Mouse (Mus musculus) MEL (cell line): ENCODE measurements around the gene Pdyn. TPM values are rescaled to one million over a fixed set of nuclear protein-coding genes. Genes with fewer than 3 reads are reported as not detected.

Experiments used
- DNase-seq: peaks from one replicate; pipeline ENCODE4 v3.0.0; 2011; ENCODE audit warnings: low read depth, low spot score
- H3K27ac ChIP-seq: 2 replicates; pipeline ENCODE4 v1.5.1; 2012; ENCODE audit warnings: low read depth, mild to moderate bottlenecking, control low read depth, low read length, moderate library complexity; ENCODE audit not compliant: control insufficient read depth
- H3K27me3 ChIP-seq, 2 experiments: fragments of 150-350 bp in 1 of 2; sonication (generic) in 1 of 2; 2 replicates each; pipeline ENCODE4 v1.6.1; 2012; ENCODE audit warnings: low read length in 2 of 2, mild to moderate bottlenecking in 2 of 2, improper control_type of control experiment in 1 of 2, moderate library complexity in 1 of 2; ENCODE audit not compliant: insufficient read depth in 2 of 2, control insufficient read depth in 1 of 2
- H3K36me3 ChIP-seq, 2 experiments: 2 replicates each; pipeline ENCODE4 v1.6.1; 2012 to 2014; ENCODE audit warnings: low read length in 2 of 2, improper control_type of control experiment in 1 of 2, inconsistent platforms in 1 of 2, mild to moderate bottlenecking in 1 of 2; ENCODE audit not compliant: insufficient read depth in 2 of 2, control insufficient read depth in 1 of 2
- H3K4me1 ChIP-seq, 2 experiments: fragments of 150-350 bp in 1 of 2; sonication (generic) in 1 of 2; 2 replicates each; pipeline ENCODE4 v1.6.1; 2012; ENCODE audit warnings: low read length in 2 of 2, improper control_type of control experiment in 1 of 2, mild to moderate bottlenecking in 1 of 2; ENCODE audit not compliant: insufficient read depth in 2 of 2, control insufficient read depth in 1 of 2
- H3K4me3 ChIP-seq, 2 experiments: fragments of 150-350 bp in 1 of 2; sonication (generic) in 1 of 2; 2 replicates each; pipeline ENCODE4 v1.5.1; 2012; ENCODE audit warnings: low read depth in 2 of 2, low read length in 2 of 2, mild to moderate bottlenecking in 2 of 2, moderate library complexity in 2 of 2, control low read depth in 1 of 2, improper control_type of control experiment in 1 of 2; ENCODE audit not compliant: control insufficient read depth in 1 of 2, insufficient read depth in 1 of 2
- H3K79me2 ChIP-seq: 2 replicates; pipeline ENCODE4 v1.6.1; 2012; ENCODE audit warnings: mild to moderate bottlenecking, low read length, moderate library complexity; ENCODE audit not compliant: control insufficient read depth, poor library complexity, insufficient read depth
- H3K9ac ChIP-seq: 2 replicates; pipeline ENCODE4 v1.6.1; 2012; ENCODE audit warnings: low read depth, mild to moderate bottlenecking, control low read depth, low read length, moderate library complexity; ENCODE audit not compliant: control insufficient read depth, poor library complexity, severe bottlenecking
- H3K9me3 ChIP-seq: fragments of 150-350 bp; sonication (generic); replicated peaks from 2 replicates; pipeline ENCODE4 v1.6.1; 2012; ENCODE audit warnings: mild to moderate bottlenecking, low read length, improper control_type of control experiment, moderate library complexity; ENCODE audit not compliant: insufficient read depth
- CHD1 ChIP-seq: IDR thresholded peaks from 2 replicates; pipeline ENCODE4 v1.6.1; 2012; ENCODE audit warnings: low read depth, mild to moderate bottlenecking, inconsistent platforms, low read length, improper control_type of control experiment
- CHD2 ChIP-seq: IDR thresholded peaks from 2 replicates; pipeline ENCODE4 v1.6.1; 2011; ENCODE audit warnings: low read length, improper control_type of control experiment
- CTCF ChIP-seq, 3 experiments: IDR thresholded peaks in 2 of 3; conservative IDR thresholded peaks in 1 of 3; 2 replicates each; pipeline ENCODE4 v1.5.1; 2011 to 2012; ENCODE audit warnings: low read length in 3 of 3, low read depth in 2 of 3, mild to moderate bottlenecking in 2 of 3, improper control_type of control experiment in 1 of 3, inconsistent platforms in 1 of 3, mixed read lengths in 1 of 3, moderate library complexity in 1 of 3; ENCODE audit not compliant: control insufficient read depth in 1 of 3, insufficient read depth in 1 of 3, poor library complexity in 1 of 3, severe bottlenecking in 1 of 3
- EP300 ChIP-seq, 2 experiments: IDR thresholded peaks; 2 replicates each; pipeline ENCODE4 v1.6.1; 2011; ENCODE audit warnings: improper control_type of control experiment in 2 of 2, low read length in 2 of 2, low read depth in 1 of 2, mild to moderate bottlenecking in 1 of 2
- ETS1 ChIP-seq: IDR thresholded peaks from 2 replicates; pipeline ENCODE4 v1.6.1; 2012; ENCODE audit warnings: low read depth, mild to moderate bottlenecking, inconsistent platforms, low read length, improper control_type of control experiment, moderate library complexity
- GATA1 ChIP-seq: IDR thresholded peaks from 2 replicates; pipeline ENCODE4 v1.6.1; 2011; ENCODE audit warnings: low read depth, low read length, improper control_type of control experiment
- MAZ ChIP-seq: IDR thresholded peaks from 2 replicates; pipeline ENCODE4 v1.6.1; 2012; ENCODE audit warnings: low read depth, mild to moderate bottlenecking, inconsistent platforms, low read length, improper control_type of control experiment
- MEF2A ChIP-seq: IDR thresholded peaks from 2 replicates; pipeline ENCODE4 v1.6.1; 2014; ENCODE audit warnings: low read depth, mild to moderate bottlenecking, inconsistent platforms, low read length, improper control_type of control experiment; ENCODE audit not compliant: poor library complexity, insufficient replicate concordance, severe bottlenecking; ENCODE audit errors: extremely low read depth
- MYB ChIP-seq: IDR thresholded peaks from 2 replicates; pipeline ENCODE4 v1.6.1; 2011; ENCODE audit warnings: mild to moderate bottlenecking, low read depth, low read length, improper control_type of control experiment
- RCOR1 ChIP-seq: IDR thresholded peaks from 2 replicates; pipeline ENCODE4 v1.6.1; 2012; ENCODE audit warnings: low read depth, mild to moderate bottlenecking, inconsistent platforms, low read length, improper control_type of control experiment
- SMC3 ChIP-seq: IDR thresholded peaks from 2 replicates; pipeline ENCODE4 v1.6.1; 2011; ENCODE audit warnings: low read depth, low read length, improper control_type of control experiment
- TAL1 ChIP-seq: IDR thresholded peaks from 2 replicates; pipeline ENCODE4 v1.6.1; 2012; ENCODE audit warnings: mild to moderate bottlenecking, inconsistent platforms, low read length, moderate library complexity, mixed read lengths
- TBP ChIP-seq: IDR thresholded peaks from 2 replicates; pipeline ENCODE4 v1.8.0; 2011; ENCODE audit warnings: low read depth, low read length, improper control_type of control experiment
- TCF12 ChIP-seq: IDR thresholded peaks from 2 replicates; pipeline ENCODE4 v1.6.1; 2014; ENCODE audit warnings: low read depth, mild to moderate bottlenecking, inconsistent platforms, low read length, improper control_type of control experiment, moderate library complexity
- UBTF ChIP-seq: IDR thresholded peaks from 2 replicates; pipeline ENCODE4 v1.6.1; 2012; ENCODE audit warnings: low read depth, mild to moderate bottlenecking, inconsistent platforms, low read length, improper control_type of control experiment, moderate library complexity, borderline replicate concordance; ENCODE audit not compliant: insufficient read depth
- USF1 ChIP-seq: IDR thresholded peaks from 2 replicates; pipeline ENCODE4 v1.6.1; 2014; ENCODE audit warnings: low read depth, mild to moderate bottlenecking, inconsistent platforms, low read length, improper control_type of control experiment, moderate library complexity
- USF2 ChIP-seq, 2 experiments: IDR thresholded peaks; 2 replicates each; pipeline ENCODE4 v1.6.1; 2011 to 2012; ENCODE audit warnings: improper control_type of control experiment in 2 of 2, low read length in 2 of 2, borderline replicate concordance in 1 of 2, inconsistent platforms in 1 of 2, low read depth in 1 of 2, mild to moderate bottlenecking in 1 of 2; ENCODE audit not compliant: insufficient read depth in 1 of 2
- ZC3H11A ChIP-seq: IDR thresholded peaks from 2 replicates; pipeline ENCODE4 v1.6.1; 2012; ENCODE audit warnings: low read depth, mild to moderate bottlenecking, inconsistent platforms, low read length, improper control_type of control experiment
- ZNF384 ChIP-seq: IDR thresholded peaks from 2 replicates; pipeline ENCODE4 v1.6.1; 2012; ENCODE audit warnings: low read depth, mild to moderate bottlenecking, inconsistent platforms, low read length, improper control_type of control experiment
- polyA plus RNA-seq, 2 experiments: library from polyadenylated mRNA; stranded (reverse) in 1 of 2; unstranded in 1 of 2; fragments of >175 nt in 1 of 2; fragments of >200 nt in 1 of 2; gene quantifications; 2 replicates each; pipeline versions ENCODE4 v1.2.1 to v1.2.4; 2012; ENCODE audit warnings: low replicate concordance in 2 of 2, low read depth in 1 of 2; ENCODE audit not compliant: insufficient read length in 2 of 2, insufficient read depth in 1 of 2, missing spikeins in 1 of 2
- total RNA-seq: library from RNA; depleted of rRNA; stranded (reverse); fragments of 300-350 nt; gene quantifications from 2 replicates; pipeline ENCODE4 v1.2.3, GENCODE M21; 2012

The Pdyn gene
- total and polyA plus RNA-seq, 3 experiments = 0.19 TPM; not detected in 2

GRCm38 (mm10) chr2:129713026-129713544 is 13.4 kb upstream of the Pdyn start:
- Histone ChIP-seq H3K79me2 (no peaks in the 10 kb centered on the region), H3K27ac (no peak overlapping the region), H3K27me3 (peaks cover 0 to 1% of the 10 kb centered on the region in 2 experiments; a peak in 1 of 4 replicates), H3K4me1 (no peaks in the 10 kb centered on the region), H3K9me3 (no peaks in the 10 kb centered on the region), H3K9ac (no peak overlapping the region), H3K4me3 (no peak overlapping the region), H3K36me3 (no peaks in the 10 kb centered on the region)
- no peak for DNase-seq
- TF ChIP-seq CTCF (IDR thresholded peaks at IDR 0.05 in 2 of 3, conservative IDR thresholded peaks at IDR 0.05 in 1 of 3; ENCODE audit: control insufficient read depth in 1 of 3, insufficient read depth in 1 of 3, low read depth in 2 of 3, low read length in 3 of 3, poor library complexity in 1 of 3, severe bottlenecking in 1 of 3) (no peak), MAZ (no peak), CHD1 (no peak)

GRCm38 (mm10) chr2:129696059-129696458 is 3.6 kb downstream of the Pdyn start:
- Histone ChIP-seq H3K27me3 (no peaks in the 10 kb centered on the region), H3K9me3 (no peaks in the 10 kb centered on the region), H3K27ac (no peak overlapping the region), H3K4me3 (no peak overlapping the region), H3K79me2 (no peaks in the 10 kb centered on the region), H3K9ac (no peak overlapping the region), H3K36me3 (peaks cover 0 to 23% of the 10 kb centered on the region in 2 experiments; a peak in 2 of 4 replicates), H3K4me1 (peaks cover 5 to 33% of the 10 kb centered on the region in 2 experiments; a peak in 3 of 4 replicates)
- TF ChIP-seq CTCF (IDR thresholded peaks at IDR 0.05 in 2 of 3, conservative IDR thresholded peaks at IDR 0.05 in 1 of 3; ENCODE audit: control insufficient read depth in 1 of 3, insufficient read depth in 1 of 3, low read depth in 2 of 3, low read length in 3 of 3, poor library complexity in 1 of 3, severe bottlenecking in 1 of 3) (peak; percentile 68 to 89 (median 73)), MEF2A (no peak), SMC3 (peak; percentile 16; the same call in 1 of the 2 replicates), USF1 (no peak), UBTF (no peak), CHD2 (no peak)
- DNase-seq = peak; percentile 68

- H3K4me3 ChIP-seq = no peak overlapping the region
- peak; percentile 82 for DNase-seq
- H3K27me3 ChIP-seq = no peaks in the 10 kb centered on the region
These were observed 5.3 kb downstream of the Pdyn start for GRCm38 (mm10) chr2:129694303-129694702.

More at GRCm38 (mm10) chr2:129694303-129694702, 5.3 kb downstream of the Pdyn start:
- no peaks in the 10 kb centered on the region for H3K79me2 ChIP-seq
- TF ChIP-seq TAL1 (peak; percentile 85), RCOR1 (peak; percentile 82), MYB (peak; percentile 73), UBTF (no peak), EP300 (IDR thresholded peaks at IDR 0.05; ENCODE audit: low read depth in 1 of 2, low read length in 2 of 2) (peak; percentile 80 to 90), USF1 (no peak), ETS1 (peak; percentile 60), TBP (no peak), CHD2 (no peak), GATA1 (peak; percentile 90), USF2 (IDR thresholded peaks at IDR 0.05; ENCODE audit: borderline replicate concordance in 1 of 2, insufficient read depth in 1 of 2, low read depth in 1 of 2, low read length in 2 of 2) (no peak), CHD1 (no peak), TCF12 (peak; percentile 94), ZNF384 (peak; percentile 90), ZC3H11A (no peak)
- peak overlapping the region; percentile 63 for H3K27ac ChIP-seq
- H3K9me3 ChIP-seq = no peaks in the 10 kb centered on the region
- H3K4me1 ChIP-seq = peaks cover 7 to 33% of the 10 kb centered on the region in 2 experiments; a peak in 3 of 4 replicates
- peaks cover 0 to 23% of the 10 kb centered on the region in 2 experiments; a peak in 2 of 4 replicates for H3K36me3 ChIP-seq
- H3K9ac ChIP-seq = no peak overlapping the region
